8 mouse cellular contexts compared by ENCODE assay signal in genomic region chr5:115520325-115520869, GRCm38 (mm10). TPM values are rescaled to one million over a fixed set of nuclear protein-coding genes. Genes with fewer than 3 reads are reported as not detected.
A peak's percentile ranks its signal among the peaks of the same experiment; 100 is the strongest.
DNase-seq lines count a peak whose midpoint lies in the region; ATAC-seq and TF ChIP-seq lines count a peak whose summit lies in the region.

No protein-coding gene starts in this region.

- peaks cover 8% of the 10 kb centered on the region for H3K79me2 ChIP-seq in heart, adult 2 months (replicated peaks; ENCODE audit: control insufficient read depth, insufficient read depth, low read length)

- peak; percentile 61 for TF ChIP-seq POLR2A in heart, adult 2 months (IDR thresholded peaks at IDR 0.05; ENCODE audit: insufficient read depth, low read depth, low read length)

- peaks cover 42% of the 10 kb centered on the region for H3K4me1 ChIP-seq in heart, adult 2 months (ENCODE audit: control insufficient read depth, insufficient read depth, low read length)
- peaks cover 71% of the 10 kb centered on the region for H3K4me1 ChIP-seq in embryonic facial prominence, embryonic 10.5 days
- H3K4me1 ChIP-seq in intestine, embryonic 15.5 days (replicated peaks): peaks cover 57% of the 10 kb centered on the region
- H3K4me1 ChIP-seq in liver, postnatal 0 days (ENCODE audit: insufficient read depth): peaks cover 63% of the 10 kb centered on the region
- H3K4me1 ChIP-seq in forebrain, embryonic 16.5 days (replicated peaks; ENCODE audit: control insufficient read depth, insufficient read depth, low read length): peaks cover under 1% of the 10 kb centered on the region

- peak; percentile 67 for DNase-seq in heart, adult 2 months
- no peak for DNase-seq in heart, postnatal 10 days
- DNase-seq in embryonic facial prominence, embryonic 10.5 days (ENCODE audit: low spot score): peak; percentile 28
- DNase-seq in liver, postnatal 0 days: peak; percentile 66
- DNase-seq in thymus, postnatal 36 days: no peak

- intact Hi-C loops in heart, adult 2 months (cut with DNase I): loop anchor here (2.0 kb wide), 1 partner anchor 14 kb away; no protein-coding TSS in a partner anchor
- intact Hi-C loops in heart, postnatal 10 days (cut with DNase I): no loop called here

- peak overlapping the region; percentile 51 for H3K9ac ChIP-seq in heart, adult 2 months (ENCODE audit: low read depth, low read length)
- peak overlapping the region; percentile 20; the same call in 1 of the 2 replicates for H3K9ac ChIP-seq in intestine, embryonic 15.5 days
- peak overlapping the region; percentile 63 for H3K9ac ChIP-seq in liver, postnatal 0 days (replicated peaks)
- H3K9ac ChIP-seq in forebrain, embryonic 16.5 days (replicated peaks; ENCODE audit: low read depth, low read length): no peak overlapping the region

- peak overlapping the region; percentile 33 for H3K4me3 ChIP-seq in heart, adult 2 months
- H3K4me3 ChIP-seq in embryonic facial prominence, embryonic 10.5 days: peak overlapping the region; percentile 28; the same call in 1 of the 2 replicates
- H3K4me3 ChIP-seq in intestine, embryonic 15.5 days (replicated peaks): no peak overlapping the region
- peak overlapping the region; percentile 32 for H3K4me3 ChIP-seq in liver, postnatal 0 days (ENCODE audit: low read depth, low read length)
- no peak overlapping the region for H3K4me3 ChIP-seq in forebrain, embryonic 16.5 days (replicated peaks; ENCODE audit: low read length)

- H3K27ac ChIP-seq in heart, adult 2 months: peak overlapping the region; percentile 88
- peak overlapping the region; percentile 85 for H3K27ac ChIP-seq in embryonic facial prominence, embryonic 10.5 days (replicated peaks)
- H3K27ac ChIP-seq in intestine, embryonic 15.5 days: peak overlapping the region; percentile 79
- H3K27ac ChIP-seq in liver, postnatal 0 days (ENCODE audit: low read depth): peak overlapping the region; percentile 98
- no peak overlapping the region for H3K27ac ChIP-seq in forebrain, embryonic 16.5 days (ENCODE audit: low read length)

- ATAC-seq in intestine, embryonic 15.5 days: no peak
- ATAC-seq in liver, postnatal 0 days: peak; percentile 53
- no peak for ATAC-seq in frontal cortex, adult (ENCODE audit: low TSS enrichment)
- no peak for ATAC-seq in forebrain, embryonic 16.5 days

- no peak for TF ChIP-seq CTCF in heart, adult 2 months (IDR thresholded peaks at IDR 0.05)
- no peak for TF ChIP-seq CTCF in liver, postnatal 0 days (IDR thresholded peaks at IDR 0.05; ENCODE audit: low read depth)

- peak overlapping the region; percentile 30; the same call in 1 of the 2 replicates for H3K4me2 ChIP-seq in intestine, embryonic 15.5 days (replicated peaks)
- H3K4me2 ChIP-seq in liver, postnatal 0 days (ENCODE audit: low read depth, low read length): peak overlapping the region; percentile 72
- H3K4me2 ChIP-seq in forebrain, embryonic 16.5 days (ENCODE audit: low read length): no peak overlapping the region

- no peak for TF ChIP-seq EP300 in heart, adult 2 months (IDR thresholded peaks at IDR 0.05; ENCODE audit: insufficient read depth, low read depth, low read length)
- peak; percentile 77 for TF ChIP-seq EP300 in liver, postnatal 0 days (IDR thresholded peaks at IDR 0.05; ENCODE audit: low read depth)

- no peaks in the 10 kb centered on the region for H3K9me3 ChIP-seq in embryonic facial prominence, embryonic 10.5 days
- H3K9me3 ChIP-seq in intestine, embryonic 15.5 days: no peaks in the 10 kb centered on the region
- no peaks in the 10 kb centered on the region for H3K9me3 ChIP-seq in liver, postnatal 0 days (ENCODE audit: low read length)
- H3K9me3 ChIP-seq in forebrain, embryonic 16.5 days (ENCODE audit: control insufficient read depth, low read length): no peaks in the 10 kb centered on the region

- H3K27me3 ChIP-seq in heart, adult 2 months (ENCODE audit: control insufficient read depth, insufficient read depth, low read length): no peaks in the 10 kb centered on the region
- no peaks in the 10 kb centered on the region for H3K27me3 ChIP-seq in embryonic facial prominence, embryonic 10.5 days (replicated peaks; ENCODE audit: low read depth, poor library complexity, severe bottlenecking)
- H3K27me3 ChIP-seq in intestine, embryonic 15.5 days (replicated peaks): no peaks in the 10 kb centered on the region
- H3K27me3 ChIP-seq in liver, postnatal 0 days (ENCODE audit: insufficient read depth, low read length): no peaks in the 10 kb centered on the region
- no peaks in the 10 kb centered on the region for H3K27me3 ChIP-seq in forebrain, embryonic 16.5 days (replicated peaks; ENCODE audit: control insufficient read depth, insufficient read depth, low read length)

- 34% methylated on average over 21 of the region's 21 CpGs for WGBS in heart, adult 2 months
- 47% methylated on average over 21 of the region's 21 CpGs for WGBS in embryonic facial prominence, embryonic 10.5 days
- 56% methylated on average over 21 of the region's 21 CpGs for WGBS in intestine, embryonic 15.5 days
- WGBS in liver, postnatal 0 days (ENCODE audit: insufficient replicate concordance): 29% methylated on average over 21 of the region's 21 CpGs
- 79% methylated on average over 21 of the region's 21 CpGs for WGBS in forebrain, embryonic 16.5 days

- peaks cover 2% of the 10 kb centered on the region for H3K36me3 ChIP-seq in heart, adult 2 months (ENCODE audit: control insufficient read depth, insufficient read depth, low read length)
- H3K36me3 ChIP-seq in embryonic facial prominence, embryonic 10.5 days (replicated peaks): peaks cover 37% of the 10 kb centered on the region
- no peaks in the 10 kb centered on the region for H3K36me3 ChIP-seq in intestine, embryonic 15.5 days
- H3K36me3 ChIP-seq in liver, postnatal 0 days (replicated peaks; ENCODE audit: insufficient read depth, low read length): peaks cover 8% of the 10 kb centered on the region; the same call in 1 of the 2 replicates
- H3K36me3 ChIP-seq in forebrain, embryonic 16.5 days (ENCODE audit: control insufficient read depth, insufficient read depth): no peaks in the 10 kb centered on the region

RNA-seq across cellular contexts. Expression of gene Pxn, which starts 13.9 kb away (rescaled TPM):
- 10 to 100 TPM; 35.9 to 37.1 TPM for total RNA-seq in heart, adult 2 months (2021)
- 51.9 and 56.5 TPM in 2 replicates for polyA plus RNA-seq in heart, adult 2 months (2012; rRNA removed)
- 10 to 100 TPM; 58.9 to 64.7 TPM for total RNA-seq in heart, postnatal 10 days (2021)
- 50.3 and 50.6 TPM in 2 replicates for polyA plus RNA-seq in embryonic facial prominence, embryonic 10.5 days (2016; fragmentation: Nextera tagmentation; extraction: Ambion mirVana)
- polyA plus RNA-seq in intestine, embryonic 15.5 days (2015; fragmentation: Nextera tagmentation; extraction: Ambion mirVana): 56.9 and 58.2 TPM in 2 replicates
- polyA plus RNA-seq in liver, postnatal 0 days (2015; fragmentation: Nextera tagmentation; extraction: Ambion mirVana): 14.9 and 16.3 TPM in 2 replicates
- 20.6 and 22.5 TPM in 2 replicates for polyA plus RNA-seq in forebrain, embryonic 16.5 days (2015; fragmentation: Nextera tagmentation; extraction: Ambion mirVana)

RNA-seq across cellular contexts. Expression of gene Sirt4, which starts 35.9 kb away (rescaled TPM):
- 10 to 100 TPM; 15.3 to 18.8 TPM for total RNA-seq in heart, adult 2 months (2021)
- polyA plus RNA-seq in heart, adult 2 months (2012; rRNA removed): 25.1 and 31.3 TPM in 2 replicates
- 10 to 100 TPM; 14.3 to 20.2 TPM for total RNA-seq in heart, postnatal 10 days (2021)
- 14.5 and 16.0 TPM in 2 replicates for polyA plus RNA-seq in embryonic facial prominence, embryonic 10.5 days (2016; fragmentation: Nextera tagmentation; extraction: Ambion mirVana)
- polyA plus RNA-seq in intestine, embryonic 15.5 days (2015; fragmentation: Nextera tagmentation; extraction: Ambion mirVana): 18.6 and 19.8 TPM in 2 replicates
- 3.5 and 3.9 TPM in 2 replicates for polyA plus RNA-seq in liver, postnatal 0 days (2015; fragmentation: Nextera tagmentation; extraction: Ambion mirVana)
- 32.7 and 37.6 TPM in 2 replicates for polyA plus RNA-seq in forebrain, embryonic 16.5 days (2015; fragmentation: Nextera tagmentation; extraction: Ambion mirVana)

RNA-seq across cellular contexts. Expression of gene Rplp0, which starts 38.9 kb away (rescaled TPM):
- total RNA-seq in heart, adult 2 months (2021): 100 to 1,000 TPM; 587 to 705 TPM
- polyA plus RNA-seq in heart, adult 2 months (2012; rRNA removed): 1,240 and 1,274 TPM in 2 replicates
- total RNA-seq in heart, postnatal 10 days (2021): 100 to 1,000 TPM; 788 to 793 TPM
- polyA plus RNA-seq in embryonic facial prominence, embryonic 10.5 days (2016; fragmentation: Nextera tagmentation; extraction: Ambion mirVana): 1,413 and 1,489 TPM in 2 replicates
- 1,607 and 1,644 TPM in 2 replicates for polyA plus RNA-seq in intestine, embryonic 15.5 days (2015; fragmentation: Nextera tagmentation; extraction: Ambion mirVana)
- polyA plus RNA-seq in liver, postnatal 0 days (2015; fragmentation: Nextera tagmentation; extraction: Ambion mirVana): 793 and 822 TPM in 2 replicates
- polyA plus RNA-seq in forebrain, embryonic 16.5 days (2015; fragmentation: Nextera tagmentation; extraction: Ambion mirVana): 944 and 986 TPM in 2 replicates

RNA-seq across cellular contexts. Expression of gene Gcn1l1, which starts 44.7 kb away (rescaled TPM):
- total RNA-seq in heart, adult 2 months (2021): 10 to 100 TPM; 34.2 to 40.1 TPM
- polyA plus RNA-seq in heart, adult 2 months (2012; rRNA removed): 21.5 and 34.6 TPM in 2 replicates
- total RNA-seq in heart, postnatal 10 days (2021): 10 to 100 TPM; 47.2 to 51.7 TPM
- polyA plus RNA-seq in embryonic facial prominence, embryonic 10.5 days (2016; fragmentation: Nextera tagmentation; extraction: Ambion mirVana): 65.0 and 65.1 TPM in 2 replicates
- polyA plus RNA-seq in intestine, embryonic 15.5 days (2015; fragmentation: Nextera tagmentation; extraction: Ambion mirVana): 31.8 and 34.7 TPM in 2 replicates
- polyA plus RNA-seq in liver, postnatal 0 days (2015; fragmentation: Nextera tagmentation; extraction: Ambion mirVana): 7.7 and 10.3 TPM in 2 replicates
- polyA plus RNA-seq in forebrain, embryonic 16.5 days (2015; fragmentation: Nextera tagmentation; extraction: Ambion mirVana): 44.7 and 53.6 TPM in 2 replicates

RNA-seq across cellular contexts. Expression of gene Pla2g1b, which starts 54.3 kb away (rescaled TPM):
- total RNA-seq in heart, adult 2 months (2021): not detected
- polyA plus RNA-seq in heart, adult 2 months (2012; rRNA removed): not detected in 2 replicates
- not detected for total RNA-seq in heart, postnatal 10 days (2021)
- polyA plus RNA-seq in embryonic facial prominence, embryonic 10.5 days (2016; fragmentation: Nextera tagmentation; extraction: Ambion mirVana): not detected in 2 replicates
- polyA plus RNA-seq in intestine, embryonic 15.5 days (2015; fragmentation: Nextera tagmentation; extraction: Ambion mirVana): 2.1 and 2.9 TPM in 2 replicates
- not detected in 2 replicates for polyA plus RNA-seq in liver, postnatal 0 days (2015; fragmentation: Nextera tagmentation; extraction: Ambion mirVana)
- polyA plus RNA-seq in forebrain, embryonic 16.5 days (2015; fragmentation: Nextera tagmentation; extraction: Ambion mirVana): not detected in 2 replicates

Comparison
In these comparisons a context has a peak if more than half of its experiments do, and no peak if none do; other contexts are left out.
1. DNase-seq: peak in heart, adult 2 months (2 of 2), embryonic facial prominence, embryonic 10.5 days (single experiment) and liver, postnatal 0 days (single experiment); none in heart, postnatal 10 days (0 of 2) and thymus, postnatal 36 days (0 of 2).
2. H3K4me3 ChIP-seq: peak in heart, adult 2 months (single experiment), embryonic facial prominence, embryonic 10.5 days (single experiment) and liver, postnatal 0 days (single experiment); none in intestine, embryonic 15.5 days (single experiment) and forebrain, embryonic 16.5 days (single experiment).